Mouse (Mus musculus) hematopoietic multipotent progenitor cell, adult 10-12 weeks (in vitro differentiated cells): ENCODE results near the gene Vwa5a. TPM values are rescaled to one million over a fixed set of nuclear protein-coding genes. Genes with fewer than 3 reads are reported as not detected.

Source experiments
- polyA plus RNA-seq: library from polyadenylated mRNA; stranded (reverse); fragments of >175 nt; gene quantifications from 2 replicates; pipeline ENCODE4 v1.2.3, GENCODE M21; 2012; ENCODE audit warnings: low replicate concordance

The Vwa5a gene
- 1.7 and 1.8 TPM in 2 replicates for polyA plus RNA-seq

DNA sequence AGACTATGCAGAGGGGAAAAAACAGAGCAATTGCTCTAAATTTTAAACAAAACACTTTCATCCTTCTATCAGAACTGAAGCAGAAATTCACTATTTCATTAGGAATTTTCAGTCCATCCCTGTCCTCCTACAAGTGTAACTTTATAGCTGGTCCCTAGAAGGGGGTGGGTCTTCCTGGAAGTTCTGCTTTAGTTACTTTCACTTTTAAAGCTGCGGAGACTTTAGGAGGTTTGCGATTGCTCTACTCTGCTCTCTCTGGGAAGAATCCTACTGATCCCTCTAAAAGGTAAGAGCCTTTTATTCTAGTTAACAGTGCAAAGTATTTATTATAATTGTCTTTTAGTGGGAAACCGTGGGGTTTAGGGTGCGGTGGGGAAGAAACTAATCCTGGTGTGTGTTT lies at the start of gene Vwa5a:
Gene Vwa5a (plus strand): TSS at position 167 of the 400 bp plus-strand sequence.

DNA sequence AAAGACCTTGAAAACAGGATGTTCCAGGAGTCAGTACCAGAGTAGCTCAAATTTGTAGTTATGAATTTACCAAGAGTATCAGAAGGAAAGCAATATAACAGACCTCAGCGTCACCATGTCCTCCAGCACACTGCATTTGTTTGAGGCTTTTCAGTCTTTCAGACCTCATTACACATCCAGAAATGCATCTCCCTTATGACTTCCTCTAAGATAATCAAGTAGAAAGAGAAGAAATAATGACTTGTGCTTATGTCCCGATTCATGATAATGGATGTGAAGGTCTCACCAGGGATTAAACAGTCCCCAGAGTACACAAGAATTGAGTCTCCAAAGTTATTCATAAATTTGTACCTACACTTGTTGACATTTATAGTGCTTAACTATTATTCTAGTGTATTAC lies 43.6 kb upstream of the Vwa5a start, which contains the start of gene Olfr918:
Gene Olfr918 (minus strand): TSS at position 101 of the 400 bp plus-strand sequence.

DNA sequence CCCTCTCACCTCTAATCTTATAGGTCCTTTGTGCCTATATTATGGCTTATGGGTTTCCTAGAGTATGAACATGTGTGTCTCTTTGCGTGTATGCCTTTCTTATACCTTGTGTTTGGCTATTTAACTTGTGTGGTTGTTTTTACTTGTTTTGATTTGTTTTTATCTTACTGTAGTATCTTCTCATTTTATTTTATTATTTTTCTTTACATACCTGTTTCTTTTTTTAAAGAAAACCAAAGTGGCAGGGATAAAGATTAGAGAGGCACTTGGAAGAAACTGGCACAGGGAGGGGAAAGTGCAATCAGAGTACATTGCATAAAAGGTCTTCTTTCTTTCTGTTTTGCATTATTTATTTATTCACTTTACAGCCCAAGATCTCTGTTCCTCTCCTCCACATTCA lies 33.9 kb downstream of the Vwa5a start, which contains the start of gene Olfr920:
Gene Olfr920 (plus strand): TSS at position 301 of the 400 bp plus-strand sequence.

DNA sequence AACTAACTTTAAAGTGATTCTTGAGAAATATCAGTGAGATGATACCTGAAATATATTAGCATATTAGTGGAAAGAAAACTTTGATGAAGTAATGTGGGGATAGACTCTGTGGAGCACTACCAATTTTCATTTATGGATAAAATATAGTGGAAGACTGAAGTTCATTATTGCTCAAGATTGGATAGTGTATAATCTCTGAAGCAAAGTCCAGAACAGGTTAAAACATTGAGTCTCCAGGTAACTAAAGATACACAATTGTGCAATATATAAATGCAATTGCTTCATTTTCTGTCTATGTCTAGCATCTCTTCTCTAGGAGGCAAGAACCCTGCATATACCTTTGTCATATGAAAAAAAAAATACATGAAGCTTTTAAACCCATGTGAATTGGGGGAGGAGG lies 54.7 kb downstream of the Vwa5a start, which contains the start of gene Olfr921:
Gene Olfr921 (plus strand): TSS at position 301 of the 400 bp plus-strand sequence.

Other genes starting within 250 kb of the Vwa5a start
- gene Olfr905, start 247.2 kb upstream of the Vwa5a start, polyA plus RNA-seq: not detected in 2 replicates
- gene Olfr906, start 231.2 kb upstream of the Vwa5a start, polyA plus RNA-seq: not detected in 2 replicates
- not detected in 2 replicates for gene Olfr907, start 222.5 kb upstream of the Vwa5a start, polyA plus RNA-seq
- not detected in 2 replicates for gene Olfr911-ps1, start 196.7 kb upstream of the Vwa5a start, polyA plus RNA-seq
- gene Olfr910, start 180.4 kb upstream of the Vwa5a start, polyA plus RNA-seq: not detected in 2 replicates
- gene Olfr912, start 138.1 kb upstream of the Vwa5a start, polyA plus RNA-seq: not detected in 2 replicates
- gene Olfr913, start 125.5 kb upstream of the Vwa5a start, polyA plus RNA-seq: not detected in 2 replicates
- not detected in 2 replicates for gene Olfr914, start 113.2 kb upstream of the Vwa5a start, polyA plus RNA-seq
- gene Olfr916, start 58.4 kb upstream of the Vwa5a start, polyA plus RNA-seq: not detected in 2 replicates
- gene Olfr917, start 52.4 kb upstream of the Vwa5a start, polyA plus RNA-seq: not detected in 2 replicates
- not detected in 2 replicates for gene Olfr918, start 43.7 kb upstream of the Vwa5a start, polyA plus RNA-seq
- not detected in 2 replicates for gene Olfr919, start 14.6 kb upstream of the Vwa5a start, polyA plus RNA-seq
- 0.02 TPM in 1 of 2 replicates, not detected in the other for gene Olfr920, start 34.0 kb downstream of the Vwa5a start, polyA plus RNA-seq
- gene Olfr921, start 54.8 kb downstream of the Vwa5a start, polyA plus RNA-seq: not detected in 2 replicates
- gene Olfr922, start 96.3 kb downstream of the Vwa5a start, polyA plus RNA-seq: not detected in 2 replicates
- gene Olfr923, start 108.3 kb downstream of the Vwa5a start, polyA plus RNA-seq: not detected in 2 replicates
- gene Olfr924, start 126.2 kb downstream of the Vwa5a start, polyA plus RNA-seq: not detected in 2 replicates
- gene Olfr26, start 136.8 kb downstream of the Vwa5a start, polyA plus RNA-seq: not detected in 2 replicates
- not detected in 2 replicates for gene Olfr926, start 158.9 kb downstream of the Vwa5a start, polyA plus RNA-seq
- gene Olfr930, start 211.5 kb downstream of the Vwa5a start, polyA plus RNA-seq: not detected in 2 replicates